Mouse (Mus musculus) brain, embryonic 14.5 days (tissue): ENCODE results near the gene Icmt.

Experiments
- CTCF ChIP-seq: fragments of 200-500 bp; IDR thresholded peaks from 2 replicates; pipeline ENCODE4 v1.5.1; 2012; ENCODE audit warnings: inconsistent platforms, mild to moderate bottlenecking, moderate library complexity, borderline replicate concordance; ENCODE audit not compliant: insufficient read depth, insufficient read length; ENCODE audit errors: extremely low read depth
- POLR2A ChIP-seq: fragments of 200-500 bp; IDR thresholded peaks from 2 replicates; pipeline ENCODE4 v1.6.1; 2012; ENCODE audit warnings: mild to moderate bottlenecking, inconsistent platforms, borderline replicate concordance; ENCODE audit not compliant: poor library complexity, insufficient read depth, insufficient read length, severe bottlenecking; ENCODE audit errors: extremely low read depth

DNA sequence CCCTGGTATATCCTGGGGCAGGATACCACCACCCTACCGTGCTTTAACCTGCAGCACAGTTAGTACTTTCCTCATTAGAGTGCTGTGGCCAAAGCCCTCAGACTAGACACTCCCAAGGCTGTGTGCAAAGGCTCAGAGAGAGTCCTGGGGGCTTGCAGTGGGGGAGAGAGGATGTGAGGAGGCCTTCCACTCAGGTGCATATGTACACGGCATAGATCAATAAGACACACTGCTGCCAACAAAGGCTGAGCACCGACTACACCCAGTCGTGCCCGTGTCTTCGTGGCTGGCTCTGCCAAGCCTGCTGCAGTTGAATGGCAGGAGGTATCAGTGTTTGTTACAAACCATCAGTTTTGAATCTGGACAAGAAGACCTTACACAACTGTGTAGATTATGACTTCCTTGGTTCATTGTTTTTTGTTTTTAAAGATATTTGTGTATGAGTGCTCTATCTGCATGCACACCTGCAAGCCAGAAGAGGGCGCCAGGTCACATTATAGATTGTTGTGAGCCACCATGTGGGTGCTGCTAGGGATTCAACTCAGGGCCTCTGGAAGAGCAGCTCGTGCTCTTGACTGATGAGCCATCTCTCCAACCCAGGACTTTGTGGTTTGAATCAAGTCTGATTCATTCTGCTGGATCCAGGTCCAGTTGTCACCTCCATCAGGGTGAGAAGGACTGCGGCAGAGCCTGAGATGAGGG lies 32.0 kb upstream of the Icmt start:
- TF ChIP-seq CTCF: peak; percentile 20; the same call in 1 of the 2 replicates
- no peak for TF ChIP-seq POLR2A
